Mouse (Mus musculus) stomach, embryonic 15.5 days (tissue): ENCODE data around the gene Them4. TPM values are rescaled to one million over a fixed set of nuclear protein-coding genes. Genes with fewer than 3 reads are reported as not detected.

Source experiments
- ATAC-seq: fragments of 200-750 bp; cut with Nextera tagmentation; 2 replicates; pipeline ENCODE4 v1.8.0; 2017; ENCODE audit warnings: low read depth, moderate number of reproducible peaks, moderate TSS enrichment; ENCODE audit not compliant: insufficient read depth, low FRiP score
- H3K27ac ChIP-seq: fragments of 300-500 bp; sonication (generic); 2 replicates; pipeline ENCODE4 v1.5.1; 2015; ENCODE audit warnings: mild to moderate bottlenecking, inconsistent platforms
- H3K27me3 ChIP-seq: fragments of 300-500 bp; sonication (generic); replicated peaks from 2 replicates; pipeline ENCODE4 v1.6.1; 2015; ENCODE audit warnings: inconsistent platforms
- H3K36me3 ChIP-seq: fragments of 300-500 bp; sonication (generic); 2 replicates; pipeline ENCODE4 v1.6.1; 2015; ENCODE audit warnings: inconsistent platforms
- H3K4me1 ChIP-seq: fragments of 300-500 bp; sonication (generic); 2 replicates; pipeline ENCODE4 v1.6.1; 2015; ENCODE audit warnings: inconsistent platforms
- H3K4me2 ChIP-seq: fragments of 300-500 bp; sonication (generic); 2 replicates; pipeline ENCODE4 v1.6.1; 2015; ENCODE audit warnings: mild to moderate bottlenecking, inconsistent platforms
- H3K4me3 ChIP-seq: fragments of 300-500 bp; sonication (generic); replicated peaks from 2 replicates; pipeline ENCODE4 v1.5.1; 2015; ENCODE audit warnings: inconsistent platforms
- H3K9ac ChIP-seq: fragments of 300-500 bp; sonication (generic); 2 replicates; pipeline ENCODE4 v1.6.1; 2015; ENCODE audit warnings: inconsistent platforms
- H3K9me3 ChIP-seq: fragments of 300-500 bp; sonication (generic); 2 replicates; pipeline ENCODE4 v1.6.1; 2016; ENCODE audit warnings: inconsistent platforms
- WGBS: fragments of 180-500 bp; shearing (Covaris S2); methylation state at CpG from one replicate; pipeline ENCODE4 v1.1.7; 2015; 5-methylcytosine and 5-hydroxymethylcytosine counted together
- polyA plus RNA-seq: library from polyadenylated mRNA; unstranded; fragments of >200 nt; fragmentation: Nextera tagmentation; extraction: Ambion mirVana; gene quantifications from 2 replicates; pipeline ENCODE4 v1.2.1, GENCODE M21; 2015

The Them4 gene
- polyA plus RNA-seq, 1 experiment from 2014 or later: 11.2 TPM

DNA sequence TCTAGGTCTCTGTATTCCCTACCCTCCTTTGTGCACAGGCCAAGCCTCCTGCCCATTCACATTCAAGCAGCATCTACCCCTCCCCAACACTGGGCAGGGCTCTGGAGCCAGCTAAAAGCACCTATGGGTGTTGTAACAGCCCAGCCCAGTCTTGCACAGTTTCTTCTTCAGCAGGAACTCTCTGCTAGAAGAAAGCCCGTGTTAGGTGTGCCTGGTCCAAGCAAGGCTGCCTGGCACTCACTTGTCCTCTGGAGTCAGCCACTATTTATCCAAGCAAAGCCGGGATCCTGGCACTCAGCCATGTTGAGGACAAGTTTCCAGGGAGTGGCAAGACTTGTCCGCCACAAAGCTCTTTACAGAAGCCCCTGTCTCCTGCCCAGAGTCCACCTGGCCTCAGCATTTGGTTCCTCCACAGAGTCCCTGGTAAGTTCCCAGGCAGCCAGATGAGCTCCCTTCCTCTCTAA, 32.1 kb downstream of the Them4 start, which contains the start of gene Them5:
Gene Them5, plus strand, starts transcription at position 141 of the 464 bp plus-strand sequence.
- H3K4me1 ChIP-seq: no peaks in the 10 kb centered on the region
- no peak within 1 kb of the TSS for H3K9ac ChIP-seq
- no peak within 1 kb of the TSS for H3K27ac ChIP-seq
- H3K9me3 ChIP-seq: no peaks in the 10 kb centered on the region
- ATAC-seq: peak; percentile 70
- H3K27me3 ChIP-seq: no peaks in the 10 kb centered on the region
- H3K36me3 ChIP-seq: no peaks in the 10 kb centered on the region
- no peak within 1 kb of the TSS for H3K4me2 ChIP-seq
- no peak within 1 kb of the TSS for H3K4me3 ChIP-seq
- WGBS: 15% methylated on average over 3 of the region's 3 CpGs

DNA sequence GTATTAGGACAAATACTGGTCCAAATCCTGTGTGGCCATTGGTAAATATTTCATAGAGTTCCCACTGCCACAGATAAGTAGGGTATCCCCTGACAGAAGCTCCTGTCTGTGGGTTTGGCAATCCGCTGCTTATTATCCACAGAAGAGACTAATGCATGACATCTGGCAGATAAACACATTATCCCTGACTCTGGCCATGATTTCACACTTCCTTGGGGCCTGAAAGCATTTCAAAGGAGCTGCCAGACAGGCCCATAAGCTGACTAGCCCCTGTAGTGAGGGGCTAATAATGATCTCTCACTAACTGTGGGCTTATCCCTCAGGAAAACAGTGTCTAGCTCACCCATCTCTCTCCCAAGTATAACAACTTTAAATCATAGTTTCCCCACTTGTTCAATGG, 32.7 kb downstream of the Them4 start:
- no peak overlapping the region for H3K27ac ChIP-seq
- H3K27me3 ChIP-seq: no peaks in the 10 kb centered on the region
- ATAC-seq: no peak
- H3K4me1 ChIP-seq: no peaks in the 10 kb centered on the region
- no peaks in the 10 kb centered on the region for H3K36me3 ChIP-seq
- no peaks in the 10 kb centered on the region for H3K9me3 ChIP-seq
- H3K4me2 ChIP-seq: no peak overlapping the region
- H3K4me3 ChIP-seq: no peak overlapping the region
- no peak overlapping the region for H3K9ac ChIP-seq
- WGBS: 54% methylated on average over 1 of the region's 1 CpGs

DNA sequence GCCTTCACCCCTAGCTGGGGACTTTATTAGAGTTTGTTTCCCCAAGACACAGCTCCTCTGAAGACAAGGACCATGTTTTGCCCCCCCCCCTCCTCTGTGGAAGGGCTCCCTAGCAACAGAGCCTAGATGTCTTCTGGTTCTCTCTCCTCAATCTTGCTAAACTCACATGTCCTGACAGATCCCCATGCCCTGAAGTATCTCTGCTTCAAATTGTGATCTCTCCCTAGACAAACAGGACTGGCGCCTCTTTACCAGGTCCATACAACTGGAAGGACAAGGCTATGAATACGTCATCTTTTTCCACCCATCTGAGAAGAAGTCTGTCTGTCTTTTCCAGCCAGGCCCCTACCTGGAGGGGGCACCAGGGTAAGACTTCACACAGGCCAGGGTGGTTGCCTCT, 34.3 kb downstream of the Them4 start:
- Histone ChIP-seq H3K36me3 (no peaks in the 10 kb centered on the region), H3K4me3 (no peak overlapping the region), H3K9me3 (no peaks in the 10 kb centered on the region), H3K9ac (no peak overlapping the region), H3K27ac (no peak overlapping the region), H3K4me2 (no peak overlapping the region), H3K27me3 (no peaks in the 10 kb centered on the region), H3K4me1 (no peaks in the 10 kb centered on the region)
- ATAC-seq: no peak
- WGBS: 85% methylated on average over 2 of the region's 2 CpGs

DNA sequence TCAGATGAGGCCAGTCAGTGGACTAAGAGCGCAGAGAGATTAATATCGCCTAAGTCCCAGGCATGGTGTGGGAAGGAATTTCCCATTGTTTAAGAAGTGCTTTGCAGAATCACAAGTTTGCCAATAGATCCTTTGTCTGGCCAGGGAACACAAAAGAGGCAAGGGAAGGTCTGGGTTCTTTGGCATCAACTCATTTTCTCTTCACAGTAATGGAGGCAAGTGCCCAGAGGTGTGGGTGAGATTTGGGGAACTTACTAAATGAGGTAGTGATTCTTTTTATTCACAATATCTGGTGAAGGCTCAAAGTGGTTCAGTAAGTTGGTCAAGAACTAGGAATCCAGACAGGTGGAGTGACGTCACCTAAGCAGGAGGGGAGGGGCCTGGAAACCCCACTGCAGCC, 35.0 kb downstream of the Them4 start:
- H3K9me3 ChIP-seq: no peaks in the 10 kb centered on the region
- H3K4me1 ChIP-seq: no peaks in the 10 kb centered on the region
- H3K4me3 ChIP-seq: no peak overlapping the region
- no peaks in the 10 kb centered on the region for H3K27me3 ChIP-seq
- H3K4me2 ChIP-seq: no peak overlapping the region
- ATAC-seq: no peak
- 56% methylated on average over 3 of the region's 3 CpGs for WGBS
- no peak overlapping the region for H3K27ac ChIP-seq
- no peaks in the 10 kb centered on the region for H3K36me3 ChIP-seq
- no peak overlapping the region for H3K9ac ChIP-seq

DNA sequence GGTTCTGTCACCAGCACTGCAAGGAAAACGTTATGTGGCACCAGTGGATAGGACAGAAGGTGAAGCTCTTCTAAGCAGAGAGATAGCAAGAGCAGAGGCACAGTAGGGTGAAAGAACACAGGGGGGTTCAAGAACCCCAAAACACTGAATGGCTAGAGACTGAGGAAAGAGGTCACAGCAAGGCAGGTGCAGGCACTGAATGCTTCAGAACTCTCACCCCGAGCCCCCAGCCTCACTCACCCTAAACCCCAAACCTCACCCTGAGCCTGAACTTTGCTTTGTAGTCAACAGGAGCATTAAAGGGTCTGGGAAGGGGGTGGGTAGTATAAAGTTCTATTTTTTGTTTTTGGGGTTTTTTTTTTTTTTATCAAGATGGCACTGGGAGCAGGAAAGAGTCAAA, 38.3 kb downstream of the Them4 start:
- Histone ChIP-seq H3K4me3 (no peak overlapping the region), H3K27ac (no peak overlapping the region), H3K36me3 (no peaks in the 10 kb centered on the region), H3K9ac (no peak overlapping the region), H3K4me1 (no peaks in the 10 kb centered on the region), H3K27me3 (no peaks in the 10 kb centered on the region), H3K9me3 (no peaks in the 10 kb centered on the region), H3K4me2 (no peak overlapping the region)
- 72% methylated on average over 2 of the region's 2 CpGs for WGBS
- ATAC-seq: no peak

DNA sequence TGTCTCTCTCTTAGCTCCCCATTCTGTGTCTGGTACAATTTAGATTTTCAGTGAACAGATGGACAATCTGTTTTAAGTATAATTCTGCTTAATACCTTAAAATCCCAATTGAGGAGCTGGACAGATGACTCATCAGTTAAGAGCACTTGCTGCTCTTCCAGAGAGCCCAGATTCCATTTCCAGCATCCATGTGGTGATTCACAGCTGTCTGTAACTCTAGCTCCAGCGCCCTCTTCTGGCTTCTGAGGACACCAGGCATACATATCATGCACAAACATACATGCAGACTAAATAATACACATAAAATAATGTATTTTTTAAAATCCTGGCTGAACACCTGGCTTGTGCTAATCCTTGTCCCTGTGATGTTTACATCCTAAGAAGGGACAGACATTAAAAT, 50.9 kb downstream of the Them4 start:
- H3K4me2 ChIP-seq: no peak overlapping the region
- no peak for ATAC-seq
- no peaks in the 10 kb centered on the region for H3K9me3 ChIP-seq
- H3K36me3 ChIP-seq: no peaks in the 10 kb centered on the region
- H3K4me3 ChIP-seq: no peak overlapping the region
- 0 out of 2 replicates have a peak, but pooled peaks cover 6% of the 10 kb centered on the region for H3K4me1 ChIP-seq
- H3K27me3 ChIP-seq: no peaks in the 10 kb centered on the region
- no peak overlapping the region for H3K27ac ChIP-seq
- WGBS: 0% methylated on average over 1 of the region's 1 CpGs
- H3K9ac ChIP-seq: no peak overlapping the region

DNA sequence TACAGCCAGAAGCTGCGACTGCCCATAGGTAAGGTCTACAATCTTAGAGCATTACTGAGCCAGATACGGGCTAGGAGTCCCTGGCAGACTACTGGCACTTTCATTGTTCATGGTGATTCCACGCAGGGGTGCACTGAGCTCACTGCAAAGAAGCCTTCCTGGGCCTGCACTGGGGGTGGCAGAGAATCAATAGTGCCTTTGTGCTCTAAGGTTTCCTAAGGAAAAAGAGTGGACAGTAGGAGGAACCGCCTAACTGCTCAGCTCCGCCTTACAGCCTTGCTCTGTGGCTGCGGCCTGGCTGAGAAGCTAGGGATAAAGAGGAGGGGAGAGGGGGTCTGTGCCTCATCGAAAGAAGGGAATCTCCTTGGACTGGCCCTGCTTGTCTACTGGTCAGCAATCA, 52.2 kb downstream of the Them4 start, which contains the start of gene C2cd4d:
Gene C2cd4d, plus strand, starts transcription at position 301 of the 400 bp plus-strand sequence.
- no peaks in the 10 kb centered on the region for H3K36me3 ChIP-seq
- peak within 1 kb of the TSS; percentile 51 for H3K4me3 ChIP-seq
- ATAC-seq: no peak; the same call in 1 of the 2 replicates

DNA sequence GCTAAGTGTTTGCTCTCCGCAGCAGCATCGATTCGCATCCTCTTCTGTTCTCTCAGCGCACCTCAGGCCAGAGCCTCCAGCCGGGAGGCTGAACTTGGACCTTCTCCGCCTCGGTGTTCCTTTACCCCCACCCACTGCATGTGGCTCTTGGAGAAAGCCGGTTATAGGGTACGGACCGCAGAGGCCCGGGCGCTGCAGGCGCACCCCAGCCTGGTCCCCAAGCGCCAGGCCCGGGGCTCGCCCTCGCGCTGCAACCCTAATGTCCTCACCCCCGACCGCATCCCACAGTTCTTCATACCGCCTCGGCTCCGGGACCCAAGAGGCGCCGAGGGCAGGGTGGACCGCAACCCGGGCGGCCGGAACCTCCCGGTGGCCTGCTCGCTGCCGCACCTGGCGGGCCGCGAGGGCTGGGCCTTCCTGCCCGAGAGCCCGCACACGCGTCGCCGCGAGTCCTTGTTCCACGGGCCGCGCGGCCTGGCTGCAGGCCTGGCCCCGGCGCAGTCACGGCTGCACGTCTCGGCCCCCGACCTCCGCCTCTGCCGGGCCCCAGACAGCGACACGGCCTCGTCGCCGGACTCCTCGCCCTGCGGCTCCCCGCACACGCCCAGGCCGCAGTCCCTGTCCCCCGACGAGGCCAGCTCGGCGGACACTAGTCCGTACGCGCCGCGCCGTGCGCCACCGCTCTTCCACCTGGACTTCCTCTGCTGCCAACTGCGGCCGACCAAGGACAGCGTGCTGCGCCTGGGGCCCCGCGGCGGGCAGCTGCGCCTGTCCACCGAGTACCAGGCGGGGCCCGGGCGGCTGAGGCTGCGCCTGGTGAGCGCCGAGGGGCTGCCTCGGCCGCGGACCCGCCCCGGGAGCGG, 53.6 kb downstream of the Them4 start:
- WGBS: 7% methylated on average over 94 of the region's 97 CpGs
- H3K27ac ChIP-seq: no peak overlapping the region
- 0 out of 2 replicates have a peak, but pooled peaks have one; percentile 12 for ATAC-seq

More for the DNA sequence above, 52.2 kb downstream of the Them4 start, which contains the start of gene C2cd4d:
- Histone ChIP-seq H3K27ac (no peak within 1 kb of the TSS), H3K4me1 (0 out of 2 replicates have a peak, but pooled peaks cover 6% of the 10 kb centered on the region), H3K4me2 (peak within 1 kb of the TSS; percentile 88), H3K27me3 (no peaks in the 10 kb centered on the region), H3K9ac (peak within 1 kb of the TSS; percentile 42; the same call in 1 of the 2 replicates), H3K9me3 (no peaks in the 10 kb centered on the region)
- 52% methylated on average over 7 of the region's 7 CpGs for WGBS

DNA sequence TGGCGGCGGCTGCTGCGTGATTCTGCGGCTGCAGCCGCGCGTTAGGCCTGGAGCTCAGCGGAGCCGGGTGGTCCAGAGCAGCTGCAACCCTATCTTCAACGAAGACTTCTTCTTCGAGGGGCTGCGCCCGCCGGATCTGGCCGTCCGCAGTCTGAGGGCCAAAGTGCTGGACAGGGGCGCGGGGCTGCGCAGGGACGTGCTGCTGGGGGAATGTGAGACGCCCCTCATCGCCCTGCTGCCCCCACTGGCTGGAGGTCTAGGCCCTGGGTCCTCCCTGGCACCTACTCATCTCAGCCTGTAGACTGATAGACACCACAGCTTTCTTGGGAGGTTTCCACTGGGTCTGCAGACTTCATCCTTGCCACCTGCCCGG, 54.3 kb downstream of the Them4 start:
- WGBS: 9% methylated on average over 21 of the region's 23 CpGs
- peak overlapping the region; percentile 42 for H3K9ac ChIP-seq

More for the DNA sequence above, 53.6 kb downstream of the Them4 start:
- Histone ChIP-seq H3K36me3 (no peaks in the 10 kb centered on the region), H3K9me3 (no peaks in the 10 kb centered on the region), H3K27me3 (no peaks in the 10 kb centered on the region), H3K4me3 (peak overlapping the region; percentile 51), H3K4me2 (peak overlapping the region; percentile 88), H3K4me1 (0 out of 2 replicates have a peak, but pooled peaks cover 6% of the 10 kb centered on the region), H3K9ac (peak overlapping the region; percentile 42)

DNA sequence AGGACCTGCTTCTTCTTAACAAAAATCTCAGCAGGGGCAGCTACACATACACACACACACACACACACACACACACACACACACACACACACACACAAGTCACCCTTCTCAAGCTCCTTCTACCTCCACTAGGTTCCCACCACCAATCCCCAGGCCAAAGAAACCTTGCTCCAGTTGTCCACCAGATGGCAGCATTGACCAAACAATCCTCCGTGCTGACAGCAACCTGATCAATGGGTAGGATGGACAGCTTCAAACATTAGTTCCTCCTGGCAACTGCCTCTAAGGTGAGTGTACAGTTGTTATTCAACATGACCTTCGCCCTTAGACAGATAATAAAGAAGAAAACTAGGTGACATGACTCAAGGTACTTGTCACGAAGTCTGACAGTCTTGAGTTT, 56.9 kb downstream of the Them4 start:
- 15% methylated on average over 3 of the region's 3 CpGs for WGBS
- no peak for ATAC-seq
- H3K27me3 ChIP-seq: no peaks in the 10 kb centered on the region
- no peaks in the 10 kb centered on the region for H3K9me3 ChIP-seq
- H3K4me3 ChIP-seq: no peak overlapping the region
- H3K36me3 ChIP-seq: no peaks in the 10 kb centered on the region
- H3K4me2 ChIP-seq: no peak overlapping the region
- H3K4me1 ChIP-seq: peaks cover 10% of the 10 kb centered on the region; the same call in 1 of the 2 replicates
- no peak overlapping the region for H3K9ac ChIP-seq
- H3K27ac ChIP-seq: no peak overlapping the region

More for the DNA sequence above, 54.3 kb downstream of the Them4 start:
- Histone ChIP-seq H3K27ac (no peak overlapping the region), H3K36me3 (no peaks in the 10 kb centered on the region), H3K9me3 (no peaks in the 10 kb centered on the region), H3K27me3 (no peaks in the 10 kb centered on the region), H3K4me2 (peak overlapping the region; percentile 88), H3K4me3 (peak overlapping the region; percentile 51), H3K4me1 (0 out of 2 replicates have a peak, but pooled peaks cover 6% of the 10 kb centered on the region)
- no peak for ATAC-seq

DNA sequence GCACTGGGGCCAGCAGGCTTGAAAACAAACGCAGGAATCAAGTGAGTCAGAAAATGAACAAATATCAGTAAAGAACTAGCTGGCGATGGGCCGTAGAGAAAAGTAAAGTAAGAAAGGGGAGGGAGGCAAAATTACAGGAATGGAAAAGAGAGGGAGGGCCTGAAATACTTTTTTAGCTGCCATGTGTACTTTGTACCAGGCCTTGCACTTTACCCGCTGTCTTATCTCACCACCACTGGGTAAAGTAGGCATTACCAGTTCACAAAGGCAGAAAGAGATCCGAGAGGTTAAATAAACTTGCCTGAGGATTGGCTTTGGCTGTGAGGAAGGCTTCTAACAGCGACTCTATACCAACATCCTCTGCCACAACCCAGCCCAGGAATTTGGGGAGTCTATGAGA, 57.6 kb downstream of the Them4 start:
- Histone ChIP-seq H3K27me3 (no peaks in the 10 kb centered on the region), H3K9ac (no peak overlapping the region), H3K4me3 (no peak overlapping the region), H3K27ac (peak overlapping the region; percentile 36; the same call in 1 of the 2 replicates), H3K4me2 (no peak overlapping the region), H3K4me1 (peaks cover 15% of the 10 kb centered on the region; the same call in 1 of the 2 replicates), H3K36me3 (no peaks in the 10 kb centered on the region), H3K9me3 (no peaks in the 10 kb centered on the region)
- ATAC-seq: no peak
- WGBS: 63% methylated on average over 6 of the region's 6 CpGs

DNA sequence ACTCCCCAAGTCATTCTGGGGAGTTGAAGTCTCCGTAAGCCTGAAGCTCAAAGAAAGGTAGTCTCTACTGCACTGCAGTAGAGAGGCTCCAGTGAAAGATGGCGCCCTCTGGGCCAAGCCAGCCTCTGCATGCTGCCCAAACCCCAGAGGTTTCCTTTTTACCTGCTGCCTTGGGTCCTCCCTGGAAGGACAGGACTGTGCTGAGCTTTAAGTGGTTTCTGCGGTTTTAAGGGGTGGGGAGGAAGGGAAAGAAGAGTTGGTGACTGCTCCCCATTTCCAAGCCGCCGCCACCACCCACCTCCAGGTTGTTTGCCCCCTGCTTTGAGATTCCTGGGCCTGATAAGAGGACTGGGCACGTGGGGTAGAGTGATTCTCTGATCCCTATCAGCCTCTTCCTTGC, 58.7 kb downstream of the Them4 start:
- Histone ChIP-seq H3K4me2 (no peak overlapping the region), H3K9ac (no peak overlapping the region), H3K36me3 (no peaks in the 10 kb centered on the region), H3K4me3 (no peak overlapping the region), H3K4me1 (peaks cover 17% of the 10 kb centered on the region), H3K9me3 (no peaks in the 10 kb centered on the region), H3K27me3 (no peaks in the 10 kb centered on the region), H3K27ac (no peak overlapping the region)
- ATAC-seq: no peak
- WGBS: 63% methylated on average over 6 of the region's 6 CpGs
